Mouse (Mus musculus): ENCODE data around the gene Tmem82.

The Tmem82 gene

GRCm38 (mm10) chr4:141618565-141619243 lies at the start of gene Tmem82:
Gene Tmem82 (minus strand): TSS chr4:141618633.
- DNase-seq (ENCODE audit: low read depth in 2 of 2, low spot score in 2 of 2), result peak; percentile 32 to 49

- DNase-seq (ENCODE audit: low read depth in 2 of 2, low spot score in 2 of 2), result no peak
Measured at GRCm38 (mm10) chr4:141664799-141665198, 46.4 kb upstream of the Tmem82 start, which contains the start of gene Plekhm2. Gene Plekhm2 (minus strand): TSS chr4:141664899.

DNA sequence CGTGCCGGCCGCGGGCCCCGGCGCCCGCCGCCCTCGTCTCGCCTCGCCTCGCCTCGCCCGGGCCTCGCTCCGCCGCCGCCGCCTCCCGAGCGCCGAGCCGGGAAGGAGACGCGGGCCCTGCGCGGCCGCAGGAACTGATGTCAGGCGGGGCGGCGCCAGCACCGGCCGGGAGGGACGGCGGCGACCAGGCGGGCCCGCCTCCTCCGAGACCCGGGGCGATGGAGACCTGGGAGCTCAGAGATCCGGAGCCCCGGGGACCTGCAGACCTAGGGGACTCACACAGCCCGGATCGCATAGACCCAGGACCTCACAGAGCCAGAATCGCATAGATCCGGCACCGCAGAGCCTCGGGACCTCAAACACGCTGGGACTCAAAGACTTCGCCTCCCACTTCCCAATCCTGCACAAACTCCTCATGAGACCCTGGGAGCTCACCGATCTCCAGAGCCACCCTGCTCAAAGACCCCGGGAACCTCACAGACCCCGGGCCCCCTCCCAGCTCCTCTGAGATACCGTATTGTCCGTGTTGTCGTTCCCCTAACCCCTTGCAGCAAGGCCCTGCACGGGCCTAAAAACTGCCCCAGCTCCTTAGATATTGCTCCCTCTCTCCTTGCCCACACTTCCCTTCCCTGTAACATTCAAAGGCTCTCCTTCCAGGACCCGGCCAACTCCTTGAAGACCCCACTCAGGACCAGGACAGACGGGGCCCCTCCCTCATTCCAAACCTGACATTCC lies 45.7 kb upstream of the Tmem82 start:
- DNase-seq (ENCODE audit: low read depth in 2 of 2, low spot score in 2 of 2), result peak; percentile 24 to 41

- peak in 1 of 2 experiments; percentile 2 for DNase-seq (ENCODE audit: low read depth in 2 of 2, low spot score in 2 of 2)
Measured at GRCm38 (mm10) chr4:141663122-141663931, 44.9 kb upstream of the Tmem82 start.

GRCm38 (mm10) chr4:141660884-141661283 lies 42.5 kb upstream of the Tmem82 start:
- no peak for DNase-seq (ENCODE audit: low read depth in 2 of 2, low spot score in 2 of 2)

DNA sequence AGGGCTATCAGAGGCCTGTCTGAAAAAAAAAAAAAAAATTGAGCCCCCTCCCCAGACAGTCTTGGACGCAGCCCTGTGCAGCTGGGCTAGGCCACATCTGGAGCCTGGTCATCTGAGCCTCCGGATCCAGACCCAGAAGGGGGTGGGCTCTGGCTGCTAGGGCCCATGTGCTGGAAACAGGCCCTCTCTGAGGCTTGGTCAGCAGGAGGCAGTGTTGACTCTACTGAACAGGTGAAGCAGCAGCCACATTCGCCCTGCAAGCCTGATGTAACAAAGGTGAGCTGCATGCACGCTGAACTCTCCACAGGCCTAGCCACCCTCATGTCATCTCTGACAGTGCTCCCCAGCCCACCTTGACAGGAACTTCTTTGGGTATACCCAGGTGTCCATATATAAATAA lies 41.3 kb upstream of the Tmem82 start:
- DNase-seq (ENCODE audit: low read depth in 2 of 2, low spot score in 2 of 2), result no peak

DNA sequence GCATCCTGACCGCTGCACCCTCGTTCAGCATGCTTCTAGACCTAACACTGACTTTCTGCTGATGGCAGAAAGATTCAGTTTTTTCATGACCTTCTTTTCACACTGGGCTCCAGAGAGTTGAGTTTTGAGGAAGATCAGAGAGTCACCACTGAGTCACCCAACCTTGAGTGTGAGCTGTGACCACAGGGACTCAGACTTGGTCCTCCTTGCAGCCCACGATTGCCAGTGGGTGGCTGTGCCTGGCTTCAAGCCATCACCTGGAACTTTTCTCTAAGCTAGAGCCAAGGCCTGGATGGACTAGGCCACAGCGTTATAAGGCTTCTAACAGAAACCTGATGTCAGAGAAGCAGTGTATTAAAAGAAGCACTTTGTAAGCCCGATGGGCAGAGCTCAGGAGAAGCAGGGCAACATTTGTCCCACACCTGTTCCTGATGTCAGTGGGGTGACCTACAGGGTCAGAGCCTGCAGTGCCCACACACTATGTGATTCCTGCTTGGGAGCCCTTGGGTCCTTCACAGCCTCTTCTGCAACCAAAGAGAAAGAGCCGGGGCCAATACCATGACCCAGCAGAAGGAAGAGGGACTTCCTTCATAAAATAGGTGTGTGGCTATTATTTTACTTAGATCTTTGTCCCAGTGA lies 40.5 kb upstream of the Tmem82 start:
- DNase-seq (ENCODE audit: low read depth in 2 of 2, low spot score in 2 of 2), result no peak

- DNase-seq (ENCODE audit: low read depth in 2 of 2, low spot score in 2 of 2), result no peak
Measured at GRCm38 (mm10) chr4:141656932-141657331, 38.5 kb upstream of the Tmem82 start.

DNA sequence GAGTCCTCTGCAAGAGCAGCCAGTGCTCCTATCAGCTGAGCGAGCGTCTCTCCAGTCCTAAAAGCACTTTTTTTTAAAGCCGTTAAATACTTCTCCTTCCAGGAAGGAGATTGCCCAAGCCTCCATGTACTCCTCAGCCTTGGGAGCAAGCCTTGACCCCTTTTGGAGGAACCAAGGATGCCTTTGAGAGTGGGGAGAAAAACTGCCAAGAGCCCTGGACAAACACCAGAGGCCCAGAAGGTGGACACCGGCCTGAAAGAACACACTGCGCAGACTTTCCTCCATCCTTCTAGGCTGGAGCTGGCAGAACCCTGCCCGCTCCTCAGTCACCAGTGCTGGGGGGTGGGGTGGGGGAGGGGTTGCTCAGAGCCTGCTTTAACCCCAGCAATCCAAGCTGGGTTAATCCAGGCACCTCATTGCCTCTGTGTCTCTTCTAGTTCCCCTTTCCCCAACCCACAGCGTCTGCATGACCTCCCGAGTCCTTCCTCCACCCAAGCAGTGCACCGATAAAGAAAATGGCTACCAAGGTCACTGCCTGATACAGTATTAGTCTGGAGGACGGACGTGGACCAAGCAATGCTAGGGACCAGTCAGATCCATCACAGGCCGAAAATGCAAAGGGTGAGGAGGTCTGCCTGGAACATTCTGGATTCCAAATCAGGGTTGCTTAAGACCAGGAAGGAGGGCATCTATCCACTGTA lies 37.6 kb upstream of the Tmem82 start:
- DNase-seq (ENCODE audit: low read depth in 2 of 2, low spot score in 2 of 2), result no peak

DNA sequence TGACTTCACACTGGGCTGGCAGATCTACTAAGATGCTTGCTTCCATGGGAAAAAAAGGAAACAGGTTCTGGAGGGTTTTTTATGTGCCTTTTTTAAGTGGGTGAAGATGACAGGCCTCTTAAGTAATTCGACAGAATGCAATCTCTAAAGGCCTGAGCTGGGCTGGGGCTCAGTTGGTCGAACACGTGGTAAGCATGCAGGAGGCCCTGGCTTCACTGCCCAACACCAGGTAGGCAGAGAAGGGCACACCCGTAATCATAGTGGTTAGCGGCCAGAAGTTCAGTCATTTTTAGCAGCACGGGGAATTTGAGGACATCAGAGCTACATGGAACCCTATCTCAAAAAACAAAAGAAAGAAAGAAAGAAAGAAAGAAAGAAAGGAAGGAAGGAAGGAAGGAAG lies 36.1 kb upstream of the Tmem82 start:
- DNase-seq (ENCODE audit: low read depth in 2 of 2, low spot score in 2 of 2), result no peak

- DNase-seq (ENCODE audit: low read depth in 2 of 2, low spot score in 2 of 2), result no peak
Measured at GRCm38 (mm10) chr4:141653813-141654212, 35.4 kb upstream of the Tmem82 start.

DNA sequence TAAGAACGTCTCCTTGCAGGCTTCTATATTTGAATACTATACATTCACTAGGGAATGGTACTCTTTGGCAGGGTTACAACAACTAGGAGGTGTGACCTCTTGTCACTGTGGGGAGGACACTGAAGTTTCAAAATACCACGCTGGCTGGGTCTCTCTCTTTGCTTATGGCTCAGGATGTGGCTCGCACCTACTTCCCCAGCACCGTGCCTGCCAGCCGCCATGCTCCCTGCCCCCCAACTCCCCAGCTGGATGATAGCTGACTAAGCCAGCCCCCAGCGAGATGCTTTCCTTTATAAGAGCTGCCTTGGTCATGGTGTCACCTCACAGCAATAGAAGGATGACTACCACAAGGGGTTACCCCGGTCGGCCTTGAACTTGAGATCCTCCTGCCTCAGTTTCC lies 34.6 kb upstream of the Tmem82 start:
- no peak for DNase-seq (ENCODE audit: low read depth in 2 of 2, low spot score in 2 of 2)

- no peak for DNase-seq (ENCODE audit: low read depth in 2 of 2, low spot score in 2 of 2)
Measured at GRCm38 (mm10) chr4:141651944-141652343, 33.5 kb upstream of the Tmem82 start.

- no peak for DNase-seq (ENCODE audit: low read depth in 2 of 2, low spot score in 2 of 2)
Measured at GRCm38 (mm10) chr4:141651286-141651685, 32.9 kb upstream of the Tmem82 start.

DNA sequence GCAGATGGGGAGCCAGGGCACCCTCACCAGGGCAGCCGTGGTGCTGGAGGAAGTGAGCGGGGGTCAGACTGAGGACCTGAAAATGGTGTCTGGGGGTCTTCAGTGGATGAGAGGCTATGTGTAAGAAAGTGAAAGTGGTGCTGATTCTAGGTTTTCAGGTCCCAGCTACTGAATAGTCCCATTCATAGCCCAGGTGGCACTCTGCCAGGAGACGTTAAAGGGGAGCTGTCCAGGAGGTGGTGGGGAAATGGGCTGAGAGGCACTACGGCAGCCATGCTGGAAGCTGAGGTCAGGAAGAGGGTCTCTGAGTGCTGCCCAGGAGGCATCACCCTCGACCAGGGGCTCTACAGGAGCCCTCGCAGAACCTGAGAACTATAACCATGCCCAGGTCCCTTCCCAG lies 30.8 kb upstream of the Tmem82 start:
- no peak for DNase-seq (ENCODE audit: low read depth in 2 of 2, low spot score in 2 of 2)

- no peak for DNase-seq (ENCODE audit: low read depth in 2 of 2, low spot score in 2 of 2)
Measured at GRCm38 (mm10) chr4:141648262-141648661, 29.8 kb upstream of the Tmem82 start.

- no peak for DNase-seq (ENCODE audit: low read depth in 2 of 2, low spot score in 2 of 2)
Measured at GRCm38 (mm10) chr4:141647187-141647586, 28.8 kb upstream of the Tmem82 start.

DNA sequence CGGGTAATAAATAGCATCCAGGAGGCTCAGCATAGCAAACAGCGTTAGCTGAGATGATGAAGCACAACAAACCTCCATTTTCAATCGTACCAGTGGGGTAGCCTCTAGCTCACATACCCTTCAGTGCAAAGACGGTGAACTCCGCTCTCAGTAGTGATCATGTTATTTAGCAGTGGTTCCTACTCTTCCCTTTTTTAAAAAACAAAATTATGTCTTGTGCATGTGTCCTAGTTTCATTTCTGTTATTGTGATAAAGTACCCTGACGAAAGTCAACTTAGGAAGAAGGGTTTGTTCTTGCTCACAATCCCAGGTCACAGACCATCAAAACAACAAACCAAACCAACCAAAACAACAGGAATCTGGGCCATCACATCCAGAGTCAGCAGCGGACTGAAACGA lies 27.6 kb upstream of the Tmem82 start:
- DNase-seq (ENCODE audit: low read depth in 2 of 2, low spot score in 2 of 2), result no peak

DNA sequence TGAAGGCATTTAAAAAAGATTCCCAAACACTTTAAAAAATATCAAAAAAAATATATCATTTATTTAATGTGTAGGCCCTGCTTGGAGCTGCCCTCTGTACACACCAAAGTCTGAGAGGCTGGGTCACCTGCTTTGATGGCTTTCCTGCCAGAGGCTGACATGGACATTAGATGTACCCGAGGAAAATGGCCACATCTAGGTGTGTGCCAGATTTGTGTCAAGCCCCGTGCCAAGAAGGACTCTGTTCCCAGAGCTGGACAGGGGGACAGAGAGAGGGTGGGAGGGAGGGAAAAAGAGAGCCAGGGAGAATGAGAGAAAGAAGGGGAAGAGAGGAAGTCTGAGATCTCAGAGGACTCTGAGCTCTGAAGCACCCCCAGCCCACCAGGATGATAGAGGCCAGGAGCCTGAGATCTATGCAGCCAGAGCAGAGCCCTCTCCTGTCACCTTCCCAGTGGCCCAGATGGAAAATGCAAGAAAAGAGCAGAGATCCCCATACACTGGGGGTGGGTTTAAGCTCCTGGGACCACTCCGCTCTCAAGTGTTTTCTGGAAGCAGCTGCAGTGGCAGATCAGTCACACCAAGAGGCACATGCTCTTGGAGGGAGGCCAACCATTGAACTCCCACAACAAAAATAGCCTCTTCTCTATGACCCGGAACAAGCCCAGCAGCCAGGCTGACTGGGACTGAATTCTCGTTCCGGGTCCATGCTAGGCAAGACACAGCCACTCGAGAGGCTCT lies 24.9 kb upstream of the Tmem82 start:
- DNase-seq (ENCODE audit: low read depth in 2 of 2, low spot score in 2 of 2), result no peak

All from CD8-positive naive resting alpha-beta T cell, adult 2 months (primary cell).